In the genomic region with DNA sequence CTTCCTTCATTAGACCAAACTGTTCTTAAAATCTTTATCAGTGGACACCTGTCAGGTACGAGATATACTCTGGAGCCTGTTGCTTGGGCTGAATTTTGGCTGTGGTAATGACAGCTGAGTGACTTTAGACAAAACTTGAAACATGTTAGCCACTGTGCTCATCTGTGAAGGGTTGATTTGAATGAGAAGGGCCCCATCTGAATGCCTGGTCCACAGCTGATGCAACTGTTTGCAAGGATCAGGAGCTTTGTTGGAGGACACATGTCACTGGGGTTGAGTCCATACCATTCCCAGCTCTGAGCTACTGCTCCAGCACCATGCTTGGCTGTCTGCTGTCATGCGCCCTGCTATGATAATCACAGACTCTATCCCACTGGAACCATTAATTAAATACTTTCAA, we compare ENCODE assay signal across 26 mouse cellular contexts. TPM values are rescaled to one million over a fixed set of nuclear protein-coding genes. Genes with fewer than 3 reads are reported as not detected.
A peak's percentile ranks its signal among the peaks of the same experiment; 100 is the strongest.
DNase-seq lines count a peak whose midpoint lies in the region; ATAC-seq and TF ChIP-seq lines count a peak whose summit lies in the region.
"Had no signal": no experiment of that assay in that cellular context is flagged by ENCODE, and none has a peak within 500 bp of the region (broad histone marks: within the 10 kb centered on the region; RNA-seq: fewer than 3 reads in every experiment).

No protein-coding gene starts in this region.

- no peak for TF ChIP-seq EP300 in MEL (IDR thresholded peaks at IDR 0.05; ENCODE audit: low read depth in 1 of 2, low read length in 2 of 2)

- peak overlapping the region; percentile 56; the same call in 1 of the 2 replicates for H3K27ac ChIP-seq in MEL (ENCODE audit: control insufficient read depth, low read depth, low read length)
- H3K27ac ChIP-seq in heart, embryonic 12.5 days (ENCODE audit: poor library complexity, severe bottlenecking): no peak overlapping the region
- H3K27ac ChIP-seq: embryonic facial prominence, embryonic 10.5 days; embryonic facial prominence, embryonic 13.5 days; forebrain, embryonic 12.5 days; forebrain, embryonic 15.5 days; heart, embryonic 10.5 days; hindbrain, embryonic 13.5 days; intestine, embryonic 15.5 days had no signal

- ATAC-seq in heart, embryonic 12.5 days (ENCODE audit: insufficient number of reproducible peaks, low FRiP score): no peak
- ATAC-seq: CD4-positive, CD25-positive, alpha-beta regulatory T cell, adult 4 months; forebrain, embryonic 15.5 days; hindbrain, embryonic 16.5 days; intestine, embryonic 15.5 days had no signal

- no peaks in the 10 kb centered on the region for H3K27me3 ChIP-seq in MEL (ENCODE audit: control insufficient read depth in 1 of 2, insufficient read depth in 2 of 2, low read length in 2 of 2)
- no peaks in the 10 kb centered on the region for H3K27me3 ChIP-seq in heart, embryonic 12.5 days (replicated peaks)
- H3K27me3 ChIP-seq: embryonic facial prominence, embryonic 13.5 days; forebrain, embryonic 12.5 days; forebrain, embryonic 15.5 days; hindbrain, embryonic 13.5 days; intestine, embryonic 15.5 days had no signal

- no peak for TF ChIP-seq CTCF in MEL (IDR thresholded peaks at IDR 0.05 in 2 of 3, conservative IDR thresholded peaks at IDR 0.05 in 1 of 3; ENCODE audit: control insufficient read depth in 1 of 3, insufficient read depth in 1 of 3, low read depth in 2 of 3, low read length in 3 of 3, poor library complexity in 1 of 3, severe bottlenecking in 1 of 3)

- DNase-seq in 3T3-L1 (ENCODE audit: low read depth, low spot score): peak; percentile 24
- DNase-seq in MEL (ENCODE audit: low read depth, low spot score): peak; percentile 47
- DNase-seq in brain, adult 2 months (ENCODE audit: low read depth, low spot score): peak; percentile 19
- DNase-seq in adrenal gland, postnatal 4 days (ENCODE audit: low spot score in 2 of 2): no peak
- no peak for DNase-seq in heart, adult 8-10 months (ENCODE audit: low spot score)
- DNase-seq: adrenal gland, adult 8-10 months; adrenal gland, postnatal 25 days; cerebellum, adult 11-12 months; cerebellum, adult 8-10 months; cerebellum, postnatal 10 days; cerebellum, postnatal 36 days; embryo, embryonic 11 days; gastrocnemius, postnatal 25 days; heart, adult 18-20 months; kidney, adult 11 months had no signal

- TF ChIP-seq POLR2A in MEL (IDR thresholded peaks at IDR 0.05; ENCODE audit: control insufficient read depth in 1 of 2, insufficient read depth in 1 of 2, low read depth in 1 of 2, low read length in 2 of 2, poor library complexity in 1 of 2): no peak

- H3K4me3 ChIP-seq in MEL (ENCODE audit: control insufficient read depth in 1 of 2, insufficient read depth in 1 of 2, low read depth in 2 of 2, low read length in 2 of 2): no peak overlapping the region
- H3K4me3 ChIP-seq in heart, embryonic 12.5 days: no peak overlapping the region
- H3K4me3 ChIP-seq: embryonic facial prominence, embryonic 10.5 days; embryonic facial prominence, embryonic 13.5 days; erythroblast, embryonic 14.5 days; forebrain, embryonic 12.5 days; forebrain, embryonic 15.5 days; heart, embryonic 10.5 days; hindbrain, embryonic 13.5 days; intestine, embryonic 15.5 days had no signal

- WGBS in heart, embryonic 12.5 days: 93% methylated on average over 2 of the region's 2 CpGs

- H3K9ac ChIP-seq in MEL (ENCODE audit: control insufficient read depth, low read depth, low read length, poor library complexity, severe bottlenecking): no peak overlapping the region; the same call in 1 of the 2 replicates
- H3K9ac ChIP-seq in heart, embryonic 12.5 days: no peak overlapping the region
- H3K9ac ChIP-seq: embryonic facial prominence, embryonic 13.5 days; forebrain, embryonic 12.5 days; forebrain, embryonic 15.5 days; hindbrain, embryonic 13.5 days; intestine, embryonic 15.5 days had no signal

- H3K79me2 ChIP-seq in MEL (ENCODE audit: control insufficient read depth, insufficient read depth, low read length, poor library complexity): no peaks in the 10 kb centered on the region

- H3K4me1 ChIP-seq in MEL (ENCODE audit: control insufficient read depth in 1 of 2, insufficient read depth in 2 of 2, low read length in 2 of 2): peaks cover 4 to 5% of the 10 kb centered on the region in 2 experiments; a peak in 2 of 4 replicates
- H3K4me1 ChIP-seq in heart, embryonic 12.5 days (replicated peaks): no peaks in the 10 kb centered on the region
- H3K4me1 ChIP-seq: embryonic facial prominence, embryonic 10.5 days; embryonic facial prominence, embryonic 13.5 days; forebrain, embryonic 12.5 days; forebrain, embryonic 15.5 days; heart, embryonic 10.5 days; hindbrain, embryonic 13.5 days; intestine, embryonic 15.5 days had no signal

- no peak overlapping the region for H3K4me2 ChIP-seq in heart, embryonic 12.5 days
- H3K4me2 ChIP-seq: embryonic facial prominence, embryonic 13.5 days; forebrain, embryonic 12.5 days; forebrain, embryonic 15.5 days; hindbrain, embryonic 13.5 days; intestine, embryonic 15.5 days had no signal

- TF ChIP-seq RAD21 in MEL (IDR thresholded peaks at IDR 0.05; ENCODE audit: low read depth, low read length): no peak

- H3K9me3 ChIP-seq in MEL (replicated peaks; ENCODE audit: insufficient read depth, low read length): no peaks in the 10 kb centered on the region
- no peaks in the 10 kb centered on the region for H3K9me3 ChIP-seq in heart, embryonic 12.5 days (replicated peaks)
- H3K9me3 ChIP-seq: embryonic facial prominence, embryonic 10.5 days; embryonic facial prominence, embryonic 13.5 days; forebrain, embryonic 12.5 days; forebrain, embryonic 15.5 days; heart, embryonic 10.5 days; hindbrain, embryonic 13.5 days; intestine, embryonic 15.5 days had no signal

- peaks cover 0 to 2% of the 10 kb centered on the region in 2 experiments; a peak in 3 of 4 replicates for H3K36me3 ChIP-seq in MEL (ENCODE audit: control insufficient read depth in 1 of 2, insufficient read depth in 2 of 2, low read length in 2 of 2)
- peaks cover 33% of the 10 kb centered on the region for H3K36me3 ChIP-seq in heart, embryonic 12.5 days

TF ChIP-seq in MEL, 35 proteins besides CTCF, POLR2A, EP300 and RAD21:
- TF ChIP-seq TAL1 (IDR thresholded peaks at IDR 0.05; ENCODE audit: low read length) (no peak), TCF12 (IDR thresholded peaks at IDR 0.05; ENCODE audit: low read depth, low read length) (peak; percentile 23; the same call in 1 of the 2 replicates), NRF1 (IDR thresholded peaks at IDR 0.05; ENCODE audit: insufficient read depth, low read depth, low read length, poor library complexity, severe bottlenecking) (no peak), ZKSCAN1 (IDR thresholded peaks at IDR 0.05; ENCODE audit: low read depth, low read length) (no peak), MXI1 (IDR thresholded peaks at IDR 0.05; ENCODE audit: low read depth, low read length) (peak; percentile 32; the same call in 1 of the 2 replicates), CHD1 (IDR thresholded peaks at IDR 0.05; ENCODE audit: low read depth, low read length) (no peak), ETS1 (IDR thresholded peaks at IDR 0.05; ENCODE audit: low read depth, low read length) (peak; percentile 5; the same call in 1 of the 2 replicates)

RNA-seq across cellular contexts. Expression of gene Angptl3, which starts 25.2 kb away (rescaled TPM):
- total RNA-seq in MEL (2012; rRNA removed): 0.10 and 0.12 TPM in 2 replicates
- polyA plus RNA-seq in MEL (2012; ENCODE audit: insufficient read depth in 1 of 2, insufficient read length in 2 of 2, low read depth in 1 of 2, low replicate concordance in 2 of 2, missing spikeins in 1 of 2): under 1 TPM in 1 of 2 experiments, not detected in 1; 0.04 TPM
- 0.85 and 1.1 TPM in 2 replicates for polyA plus RNA-seq in heart, embryonic 12.5 days (2016; fragmentation: Nextera tagmentation; extraction: Ambion mirVana)
- total RNA-seq in adrenal gland, postnatal 4 days (2021): 10 to 100 TPM in 1 of 2 experiments, 1 to 10 TPM in 1; 1.7 to 46.8 TPM
- total RNA-seq in heart, adult 8-10 months (2022): 1 to 10 TPM; 3.3 to 6.1 (median 3.9) TPM
- total RNA-seq: gastrocnemius, postnatal 25 days had no signal
- polyA plus RNA-seq: CD4-positive, CD25-positive, alpha-beta regulatory T cell, adult 4 months had no signal

Comparison
In these comparisons a context has a peak if more than half of its experiments do, and no peak if none do; other contexts are left out.
1. DNase-seq: peak in 3T3-L1 (single experiment), MEL (single experiment) and brain, adult 2 months (single experiment); none in adrenal gland, postnatal 4 days (0 of 2) and heart, adult 8-10 months (single experiment).